Mouse (Mus musculus): Measurements from ENCODE around the gene Brpf1.

The Brpf1 gene

GRCm38 (mm10) chr6:113353696-113354095, 46.8 kb downstream of the Brpf1 start:
- DNase-seq (ENCODE audit: low spot score in 2 of 2): no peak

- DNase-seq (ENCODE audit: low spot score in 2 of 2): no peak
These were observed 54.5 kb downstream of the Brpf1 start for GRCm38 (mm10) chr6:113361476-113361875.

GRCm38 (mm10) chr6:113362241-113362640, 55.3 kb downstream of the Brpf1 start:
- no peak for DNase-seq (ENCODE audit: low spot score in 2 of 2)

GRCm38 (mm10) chr6:113364518-113365135, 57.7 kb downstream of the Brpf1 start:
- no peak for DNase-seq (ENCODE audit: low spot score in 2 of 2)

- no peak for DNase-seq (ENCODE audit: low spot score in 2 of 2)
These were observed 59.7 kb downstream of the Brpf1 start for GRCm38 (mm10) chr6:113366639-113367038.

GRCm38 (mm10) chr6:113367574-113367973, 60.6 kb downstream of the Brpf1 start:
- DNase-seq (ENCODE audit: low spot score in 2 of 2): no peak

GRCm38 (mm10) chr6:113368124-113368523, 61.2 kb downstream of the Brpf1 start:
- DNase-seq (ENCODE audit: low spot score in 2 of 2): no peak

DNA sequence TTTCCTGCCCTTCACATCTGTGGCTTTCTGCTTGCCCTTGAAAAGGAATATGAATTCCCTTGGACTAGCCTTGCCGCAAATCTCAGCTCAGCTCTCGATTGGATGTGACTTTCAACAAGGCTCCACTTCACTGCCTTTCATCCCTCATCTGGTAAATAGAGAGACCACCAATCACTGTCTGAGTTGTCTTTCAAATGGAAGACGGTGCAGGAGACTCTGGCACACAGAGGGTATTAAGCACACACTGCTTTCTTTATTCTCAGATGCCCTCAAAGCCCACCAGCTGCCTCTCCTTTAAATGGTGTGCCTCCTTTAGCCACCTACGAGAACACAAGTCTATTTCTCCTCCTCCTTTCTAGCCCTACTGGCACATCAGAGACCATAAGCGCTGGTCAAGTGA, 61.6 kb downstream of the Brpf1 start:
- DNase-seq (ENCODE audit: low spot score in 2 of 2): no peak

GRCm38 (mm10) chr6:113370194-113370929, 63.4 kb downstream of the Brpf1 start:
- DNase-seq (ENCODE audit: low spot score in 2 of 2): no peak

DNA sequence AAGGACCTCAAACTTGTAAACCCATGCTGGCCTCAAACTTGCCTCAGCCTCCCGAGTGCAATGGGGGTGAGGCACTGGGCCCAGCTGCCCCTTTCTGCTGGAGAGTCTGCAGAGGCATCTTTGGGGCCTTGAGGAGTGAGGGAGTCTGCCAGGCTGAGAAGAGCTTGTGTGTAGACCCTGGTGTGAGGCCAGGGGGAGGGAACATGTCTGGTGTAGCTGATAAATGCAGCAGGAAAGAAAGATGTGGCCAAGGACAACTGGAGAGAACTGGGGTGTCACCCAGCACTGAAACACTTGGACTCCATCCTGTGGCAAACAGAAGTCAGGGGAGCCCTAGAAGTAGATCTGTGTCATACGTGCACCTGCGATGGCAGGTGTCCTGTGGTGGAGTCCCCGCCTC, 66.6 kb downstream of the Brpf1 start:
- DNase-seq (ENCODE audit: low spot score in 2 of 2): no peak

Measured in frontal cortex, postnatal 25 days (tissue).